Mouse (Mus musculus): Measurements from ENCODE around the gene Rcor1. TPM values are rescaled to one million over a fixed set of nuclear protein-coding genes. Genes with fewer than 3 reads are reported as not detected.

The Rcor1 gene
- total and polyA plus RNA-seq, 3 experiments: 6.5 to 16.1 (median 8.3) TPM

- Histone ChIP-seq H3K9me3 (replicated peaks; ENCODE audit: low read length) (no peaks in the 10 kb centered on the region), H3K27me3 (replicated peaks) (no peaks in the 10 kb centered on the region), H3K27ac (ENCODE audit: insufficient read depth, low read depth) (no peak overlapping the region), H3K36me3 (replicated peaks in 1 of 2; ENCODE audit: control insufficient read depth in 1 of 2, insufficient read depth in 1 of 2, low read length in 1 of 2) (peaks cover 0 to 59% of the 10 kb centered on the region in 2 experiments), H3K79me2 (replicated peaks; ENCODE audit: control insufficient read depth, extremely low read depth, insufficient read depth, poor library complexity, severe bottlenecking) (no peaks in the 10 kb centered on the region), H3K4me2 (ENCODE audit: insufficient read depth, low read depth, poor library complexity, severe bottlenecking) (no peak overlapping the region), H3K9ac (ENCODE audit: insufficient read depth, low read depth) (no peak overlapping the region), H3K4me3 (replicated peaks in 1 of 3; ENCODE audit: low read depth in 2 of 3, low read length in 2 of 3, poor library complexity in 1 of 3) (no peak overlapping the region), H3K4me1 (ENCODE audit: control insufficient read depth in 1 of 2, insufficient read depth in 2 of 2) (peaks cover 0 to 20% of the 10 kb centered on the region in 2 experiments; a peak in 2 of 4 replicates)
- dilution Hi-C loops (cut with MboI; ENCODE audit: extremely low pct_ligation_motif_present, extremely low pct_unique_long_range_greater_than_20kb, low sequenced_read_pairs) (no loop called here), in situ Hi-C loops (cut with MboI; ENCODE audit: low pct_ligation_motif_present, low pct_unique_long_range_greater_than_20kb, low sequenced_read_pairs) (no loop called here)
- TF ChIP-seq CTCF (conservative IDR thresholded peaks at IDR 0.05 in 1 of 2, IDR thresholded peaks at IDR 0.05 in 1 of 2; ENCODE audit: low read depth in 2 of 2, low read length in 2 of 2): no peak
- no peak for TF ChIP-seq RCOR1 (conservative IDR thresholded peaks at IDR 0.05; ENCODE audit: low read depth, low read length)
- TF ChIP-seq USF1 (IDR thresholded peaks at IDR 0.05; ENCODE audit: low read depth, low read length): no peak
- TF ChIP-seq POLR2A (IDR thresholded peaks at IDR 0.05; ENCODE audit: low read depth, low read length): no peak
- TF ChIP-seq IRF4 (IDR thresholded peaks at IDR 0.05; ENCODE audit: low read depth, low read length): no peak
- TF ChIP-seq USF2 (conservative IDR thresholded peaks at IDR 0.05; ENCODE audit: low read depth, low read length): no peak
- no peak for TF ChIP-seq UBTF (IDR thresholded peaks at IDR 0.05; ENCODE audit: low read depth, low read length)
- no peak for TF ChIP-seq MXI1 (IDR thresholded peaks at IDR 0.05; ENCODE audit: low read depth, low read length)
- no peak for TF ChIP-seq RAD21 (IDR thresholded peaks at IDR 0.05; ENCODE audit: low read depth, low read length)
- no peak for TF ChIP-seq NRF1 (IDR thresholded peaks at IDR 0.05; ENCODE audit: low read depth, low read length)
- no peak for TF ChIP-seq MAZ (IDR thresholded peaks at IDR 0.05; ENCODE audit: low read depth, low read length)
- no peak for TF ChIP-seq ELF1 (IDR thresholded peaks at IDR 0.05; ENCODE audit: low read depth, low read length)
- no peak for TF ChIP-seq NELFE (IDR thresholded peaks at IDR 0.05; ENCODE audit: low read depth, low read length)
- DNase-seq (ENCODE audit: extremely low read depth): no peak
Measured at GRCm38 (mm10) chr12:111091981-111092380, 52.8 kb downstream of the Rcor1 start.

GRCm38 (mm10) chr12:111094073-111094472 is 54.9 kb downstream of the Rcor1 start:
- H3K9ac ChIP-seq (ENCODE audit: insufficient read depth, low read depth): no peak overlapping the region
- in situ Hi-C loops (cut with MboI; ENCODE audit: low pct_ligation_motif_present, low pct_unique_long_range_greater_than_20kb, low sequenced_read_pairs) (no loop called here), dilution Hi-C loops (cut with MboI; ENCODE audit: extremely low pct_ligation_motif_present, extremely low pct_unique_long_range_greater_than_20kb, low sequenced_read_pairs) (no loop called here)
- H3K4me2 ChIP-seq (ENCODE audit: insufficient read depth, low read depth, poor library complexity, severe bottlenecking): no peak overlapping the region
- no peaks in the 10 kb centered on the region for H3K27me3 ChIP-seq (replicated peaks)
- no peaks in the 10 kb centered on the region for H3K9me3 ChIP-seq (replicated peaks; ENCODE audit: low read length)
- TF ChIP-seq GABPA (IDR thresholded peaks at IDR 0.05; ENCODE audit: insufficient replicate concordance, low read depth, low read length): no peak
- no peak for TF ChIP-seq TCF12 (IDR thresholded peaks at IDR 0.05; ENCODE audit: low read depth, low read length)
- no peak for TF ChIP-seq MYC (IDR thresholded peaks at IDR 0.05; ENCODE audit: low read depth, low read length)
- TF ChIP-seq NELFE (IDR thresholded peaks at IDR 0.05; ENCODE audit: low read depth, low read length): no peak
- TF ChIP-seq CHD1 (IDR thresholded peaks at IDR 0.05; ENCODE audit: low read depth, low read length): no peak
- TF ChIP-seq MAFK (IDR thresholded peaks at IDR 0.05; ENCODE audit: insufficient replicate concordance, low read length): no peak
- no peak for TF ChIP-seq EP300 (IDR thresholded peaks at IDR 0.05; ENCODE audit: low read length)
- no peak for TF ChIP-seq RAD21 (IDR thresholded peaks at IDR 0.05; ENCODE audit: low read depth, low read length)
- TF ChIP-seq MEF2A (IDR thresholded peaks at IDR 0.05; ENCODE audit: borderline replicate concordance, low read depth, low read length): no peak
- TF ChIP-seq CHD2 (IDR thresholded peaks at IDR 0.05; ENCODE audit: low read length): no peak
- no peak for TF ChIP-seq SMC3 (IDR thresholded peaks at IDR 0.05; ENCODE audit: low read depth, low read length)
- no peak for TF ChIP-seq KAT2A (IDR thresholded peaks at IDR 0.05; ENCODE audit: insufficient replicate concordance, low read length)
- H3K27ac ChIP-seq (ENCODE audit: insufficient read depth, low read depth): no peak overlapping the region
- H3K79me2 ChIP-seq (replicated peaks; ENCODE audit: control insufficient read depth, extremely low read depth, insufficient read depth, poor library complexity, severe bottlenecking): no peaks in the 10 kb centered on the region
- no peak overlapping the region for H3K4me3 ChIP-seq (replicated peaks in 1 of 3; ENCODE audit: low read depth in 2 of 3, low read length in 2 of 3, poor library complexity in 1 of 3)
- peaks cover 4 to 66% of the 10 kb centered on the region in 2 experiments for H3K36me3 ChIP-seq (replicated peaks in 1 of 2; ENCODE audit: control insufficient read depth in 1 of 2, insufficient read depth in 1 of 2, low read length in 1 of 2)
- no peak for DNase-seq (ENCODE audit: extremely low read depth)
- peaks cover 0 to 7% of the 10 kb centered on the region in 2 experiments; a peak in 2 of 4 replicates for H3K4me1 ChIP-seq (ENCODE audit: control insufficient read depth in 1 of 2, insufficient read depth in 2 of 2)

All from CH12.LX (cell line).